Mouse (Mus musculus): ENCODE measurements around the gene Adgrf3. TPM values are rescaled to one million over a fixed set of nuclear protein-coding genes. Genes with fewer than 3 reads are reported as not detected.

The Adgrf3 gene
- not detected in 2 replicates for polyA plus RNA-seq (2015; fragmentation: Nextera tagmentation; extraction: Ambion mirVana)

DNA sequence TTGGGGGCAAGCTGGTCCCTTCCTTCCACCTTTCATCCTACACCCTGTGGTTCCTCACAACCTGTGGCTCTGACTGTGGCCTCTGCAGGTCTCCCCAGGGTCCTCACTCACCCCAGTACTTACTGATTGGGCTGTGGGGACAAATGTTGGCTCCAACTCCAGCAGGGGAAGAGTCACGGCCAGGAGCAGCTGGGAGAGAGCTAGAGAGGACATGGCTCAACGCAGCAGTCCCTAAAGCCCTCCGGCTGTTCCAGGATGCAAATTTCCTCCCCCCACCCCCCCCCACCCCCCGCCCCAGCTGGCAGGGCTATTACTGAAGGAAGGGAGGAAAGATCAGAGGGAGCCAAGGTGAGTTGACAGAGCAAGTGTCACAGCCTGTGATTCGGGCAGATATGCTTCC lies at the start of gene Adgrf3:
Gene Adgrf3, minus strand, starts transcription at position 230 of the 400 bp plus-strand sequence.
- H3K9ac ChIP-seq, result no peak within 1 kb of the TSS
- 0 out of 2 replicates have a peak, but pooled peaks cover 5% of the 10 kb centered on the region for H3K4me1 ChIP-seq (replicated peaks)
- H3K9me3 ChIP-seq, result no peaks in the 10 kb centered on the region
- H3K4me3 ChIP-seq, result no peak within 1 kb of the TSS
- H3K36me3 ChIP-seq, result no peaks in the 10 kb centered on the region
- 24% methylated on average over 5 of the region's 5 CpGs for WGBS
- ATAC-seq (ENCODE audit: low FRiP score, low read depth), result no peak
- no peak within 1 kb of the TSS for H3K27ac ChIP-seq (replicated peaks)
- H3K27me3 ChIP-seq, result no peaks in the 10 kb centered on the region
- H3K4me2 ChIP-seq, result no peak within 1 kb of the TSS

- 100% methylated on average over 1 of the region's 1 CpGs for WGBS
Measured at GRCm38 (mm10) chr5:30247666-30248065, 42.1 kb upstream of the Adgrf3 start.

DNA sequence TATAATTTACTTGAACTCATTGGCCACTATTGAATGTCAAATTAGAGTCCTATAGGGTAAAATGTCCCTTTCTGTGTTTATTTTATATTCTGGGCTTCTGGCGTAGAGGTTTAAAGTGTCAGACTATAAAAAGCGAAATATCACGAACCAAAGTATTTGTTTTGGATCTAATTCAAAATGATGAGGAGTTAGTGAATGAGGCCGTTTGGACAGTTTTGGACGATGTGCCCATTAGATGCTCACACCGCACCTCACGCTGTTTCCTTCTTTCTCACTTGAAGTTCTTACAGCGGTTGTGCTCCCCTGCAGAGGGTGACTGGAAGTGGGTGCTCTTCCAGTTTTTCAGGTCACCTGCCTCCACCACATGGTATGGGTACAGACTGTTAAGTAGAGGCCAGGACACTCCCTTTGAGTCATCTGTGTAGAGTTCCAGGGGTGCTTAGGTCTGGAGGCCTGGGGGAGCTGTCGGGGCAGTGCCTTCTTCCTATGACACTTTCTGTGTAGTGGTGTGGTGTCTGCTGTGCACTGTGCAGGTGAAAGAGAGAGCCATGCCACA lies 40.4 kb upstream of the Adgrf3 start:
- H3K9me3 ChIP-seq, result no peaks in the 10 kb centered on the region
- no peak overlapping the region for H3K4me2 ChIP-seq
- no peaks in the 10 kb centered on the region for H3K27me3 ChIP-seq
- no peak overlapping the region for H3K9ac ChIP-seq
- H3K4me1 ChIP-seq (replicated peaks), result 0 out of 2 replicates have a peak, but pooled peaks cover 6% of the 10 kb centered on the region
- WGBS, result 86% methylated on average over 9 of the region's 9 CpGs
- H3K4me3 ChIP-seq, result no peak overlapping the region
- no peak overlapping the region for H3K27ac ChIP-seq (replicated peaks)
- ATAC-seq (ENCODE audit: low FRiP score, low read depth), result no peak
- peaks cover 10% of the 10 kb centered on the region for H3K36me3 ChIP-seq

More at GRCm38 (mm10) chr5:30247666-30248065, 42.1 kb upstream of the Adgrf3 start:
- H3K4me2 ChIP-seq, result no peak overlapping the region
- no peak for ATAC-seq (ENCODE audit: low FRiP score, low read depth)
- H3K27me3 ChIP-seq, result no peaks in the 10 kb centered on the region
- H3K36me3 ChIP-seq, result peaks cover 16% of the 10 kb centered on the region
- H3K4me3 ChIP-seq, result no peak overlapping the region
- 0 out of 2 replicates have a peak, but pooled peaks cover 6% of the 10 kb centered on the region for H3K4me1 ChIP-seq (replicated peaks)
- no peak overlapping the region for H3K27ac ChIP-seq (replicated peaks)
- no peak overlapping the region for H3K9ac ChIP-seq
- no peaks in the 10 kb centered on the region for H3K9me3 ChIP-seq

DNA sequence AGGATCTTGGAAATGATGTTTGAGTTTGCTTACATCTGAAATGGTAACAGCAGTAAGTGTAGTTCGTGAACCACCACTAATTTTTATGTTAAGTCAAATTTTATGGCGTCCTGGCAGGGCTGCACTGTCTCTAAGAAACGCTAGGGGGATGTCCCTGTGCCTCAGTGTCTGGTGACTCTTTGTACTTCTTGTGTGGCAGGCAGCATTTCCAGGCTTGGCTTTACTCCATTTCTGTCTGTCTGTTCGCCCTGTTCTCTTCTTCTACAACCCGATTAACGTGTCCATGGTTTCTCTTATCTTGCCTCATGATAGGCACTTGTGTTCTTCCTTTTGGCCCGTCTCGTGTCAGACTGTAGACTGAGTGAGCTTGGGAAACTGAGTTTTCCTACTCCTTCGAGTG lies 38.2 kb upstream of the Adgrf3 start:
- 0 out of 2 replicates have a peak, but pooled peaks cover 6% of the 10 kb centered on the region for H3K4me1 ChIP-seq (replicated peaks)
- H3K27me3 ChIP-seq, result no peaks in the 10 kb centered on the region
- no peak overlapping the region for H3K27ac ChIP-seq (replicated peaks)
- 65% methylated on average over 9 of the region's 9 CpGs for WGBS
- H3K36me3 ChIP-seq, result no peaks in the 10 kb centered on the region; the same call in 1 of the 2 replicates
- no peak for ATAC-seq (ENCODE audit: low FRiP score, low read depth)
- no peak overlapping the region for H3K4me2 ChIP-seq
- no peaks in the 10 kb centered on the region for H3K9me3 ChIP-seq
- H3K4me3 ChIP-seq, result no peak overlapping the region
- no peak overlapping the region for H3K9ac ChIP-seq

- no peak overlapping the region for H3K4me2 ChIP-seq
- WGBS, result 54% methylated on average over 1 of the region's 1 CpGs
Measured at GRCm38 (mm10) chr5:30242410-30242809, 36.9 kb upstream of the Adgrf3 start.

GRCm38 (mm10) chr5:30240552-30240951 lies 35.0 kb upstream of the Adgrf3 start:
- no peaks in the 10 kb centered on the region for H3K27me3 ChIP-seq
- no peak overlapping the region for H3K4me3 ChIP-seq
- H3K4me1 ChIP-seq (replicated peaks), result 0 out of 2 replicates have a peak, but pooled peaks cover 6% of the 10 kb centered on the region
- H3K9ac ChIP-seq, result no peak overlapping the region
- no peaks in the 10 kb centered on the region for H3K36me3 ChIP-seq
- no peaks in the 10 kb centered on the region for H3K9me3 ChIP-seq
- no peak for ATAC-seq (ENCODE audit: low FRiP score, low read depth)
- no peak overlapping the region for H3K27ac ChIP-seq (replicated peaks)
- no peak overlapping the region for H3K4me2 ChIP-seq
- 92% methylated on average over 7 of the region's 7 CpGs for WGBS

More at GRCm38 (mm10) chr5:30242410-30242809, 36.9 kb upstream of the Adgrf3 start:
- no peak overlapping the region for H3K27ac ChIP-seq (replicated peaks)
- no peaks in the 10 kb centered on the region for H3K36me3 ChIP-seq
- H3K9me3 ChIP-seq, result no peaks in the 10 kb centered on the region
- H3K9ac ChIP-seq, result no peak overlapping the region
- no peak overlapping the region for H3K4me3 ChIP-seq
- 0 out of 2 replicates have a peak, but pooled peaks cover 6% of the 10 kb centered on the region for H3K4me1 ChIP-seq (replicated peaks)
- no peak for ATAC-seq (ENCODE audit: low FRiP score, low read depth)
- no peaks in the 10 kb centered on the region for H3K27me3 ChIP-seq

DNA sequence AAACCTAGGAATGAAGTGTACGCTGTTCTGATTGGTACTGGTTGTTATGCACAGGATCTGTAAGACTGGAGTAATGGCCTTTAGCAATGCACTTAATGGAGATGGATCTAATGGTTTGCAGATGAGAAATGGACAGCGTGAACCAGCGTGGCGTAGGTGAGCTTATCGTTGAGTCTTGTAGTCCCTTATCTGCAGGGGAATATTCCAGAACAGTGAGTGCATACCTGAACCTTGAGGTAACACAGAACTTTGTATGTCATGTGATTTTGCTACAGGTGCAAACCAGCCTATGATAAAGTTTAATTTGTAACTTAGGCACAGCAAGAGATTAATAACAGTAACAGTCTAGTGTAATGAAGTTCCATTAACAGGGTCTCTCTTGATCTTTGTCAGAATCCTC lies 33.0 kb upstream of the Adgrf3 start:
- H3K4me2 ChIP-seq, result no peak overlapping the region
- H3K27me3 ChIP-seq, result no peaks in the 10 kb centered on the region
- no peak overlapping the region for H3K4me3 ChIP-seq
- no peak overlapping the region for H3K27ac ChIP-seq (replicated peaks)
- 98% methylated on average over 5 of the region's 5 CpGs for WGBS
- H3K9ac ChIP-seq, result no peak overlapping the region
- no peaks in the 10 kb centered on the region for H3K9me3 ChIP-seq
- no peak for ATAC-seq (ENCODE audit: low FRiP score, low read depth)
- no peaks in the 10 kb centered on the region for H3K36me3 ChIP-seq
- peaks cover 19% of the 10 kb centered on the region for H3K4me1 ChIP-seq (replicated peaks)

GRCm38 (mm10) chr5:30235641-30236126 lies 30.2 kb upstream of the Adgrf3 start:
- WGBS, result 95% methylated on average over 2 of the region's 2 CpGs
- ATAC-seq (ENCODE audit: low FRiP score, low read depth), result no peak

DNA sequence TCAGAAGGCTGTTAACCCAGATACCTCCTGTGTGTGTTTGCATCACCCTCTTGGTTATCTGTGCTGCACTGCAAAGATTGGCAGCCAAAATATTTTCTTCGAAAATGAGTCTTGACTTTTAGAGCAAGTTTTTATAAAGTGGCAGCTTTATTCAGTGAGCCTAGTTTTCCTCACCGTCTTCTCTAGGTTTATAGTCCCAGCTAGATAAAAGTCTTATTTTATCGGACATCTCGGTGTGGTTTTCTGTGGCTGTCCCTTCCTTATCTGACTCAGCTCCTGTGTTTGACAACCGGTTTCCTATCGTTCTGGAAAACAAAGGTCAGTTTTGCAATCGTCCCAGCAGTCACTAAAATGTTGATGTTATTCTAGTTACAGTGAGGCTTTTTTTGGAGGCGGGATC lies 28.5 kb upstream of the Adgrf3 start:
- peak overlapping the region; percentile 80 for H3K4me3 ChIP-seq
- no peak for ATAC-seq (ENCODE audit: low FRiP score, low read depth)

More at GRCm38 (mm10) chr5:30235641-30236126, 30.2 kb upstream of the Adgrf3 start:
- H3K36me3 ChIP-seq, result no peaks in the 10 kb centered on the region
- H3K4me1 ChIP-seq (replicated peaks), result peaks cover 30% of the 10 kb centered on the region
- H3K4me2 ChIP-seq, result no peak overlapping the region
- H3K4me3 ChIP-seq, result no peak overlapping the region
- no peaks in the 10 kb centered on the region for H3K9me3 ChIP-seq
- no peaks in the 10 kb centered on the region for H3K27me3 ChIP-seq
- no peak overlapping the region for H3K27ac ChIP-seq (replicated peaks)
- no peak overlapping the region for H3K9ac ChIP-seq

GRCm38 (mm10) chr5:30233042-30233441 lies 27.5 kb upstream of the Adgrf3 start:
- H3K9ac ChIP-seq, result peak overlapping the region; percentile 79
- H3K4me3 ChIP-seq, result peak overlapping the region; percentile 80
- H3K4me2 ChIP-seq, result peak overlapping the region; percentile 87
- ATAC-seq (ENCODE audit: low FRiP score, low read depth), result no peak
- WGBS, result 3% methylated on average over 15 of the region's 15 CpGs
- H3K27ac ChIP-seq (replicated peaks), result peak overlapping the region; percentile 92
- no peaks in the 10 kb centered on the region for H3K27me3 ChIP-seq
- peaks cover 30% of the 10 kb centered on the region for H3K4me1 ChIP-seq (replicated peaks)
- H3K9me3 ChIP-seq, result no peaks in the 10 kb centered on the region
- H3K36me3 ChIP-seq, result no peaks in the 10 kb centered on the region

More for the DNA sequence above, 28.5 kb upstream of the Adgrf3 start:
- Histone ChIP-seq H3K9ac (peak overlapping the region; percentile 79; the same call in 1 of the 2 replicates), H3K27me3 (no peaks in the 10 kb centered on the region), H3K4me1 (replicated peaks) (peaks cover 30% of the 10 kb centered on the region), H3K36me3 (no peaks in the 10 kb centered on the region), H3K27ac (replicated peaks) (no peak overlapping the region), H3K9me3 (no peaks in the 10 kb centered on the region), H3K4me2 (peak overlapping the region; percentile 87)
- WGBS, result 58% methylated on average over 8 of the region's 8 CpGs

- Histone ChIP-seq H3K9ac (peak within 1 kb of the TSS; percentile 79), H3K4me1 (replicated peaks) (peaks cover 30% of the 10 kb centered on the region), H3K4me3 (peak within 1 kb of the TSS; percentile 80), H3K9me3 (no peaks in the 10 kb centered on the region), H3K27me3 (no peaks in the 10 kb centered on the region), H3K36me3 (no peaks in the 10 kb centered on the region), H3K27ac (replicated peaks) (peak within 1 kb of the TSS; percentile 92), H3K4me2 (peak within 1 kb of the TSS; percentile 87)
- peak; percentile 100 for ATAC-seq (ENCODE audit: low FRiP score, low read depth)
- WGBS, result 3% methylated on average over 71 of the region's 71 CpGs
Measured at GRCm38 (mm10) chr5:30232271-30232971, 26.9 kb upstream of the Adgrf3 start, which contains the start of gene Selenoi. Gene Selenoi, plus strand, starts transcription at chr5:30232581.

GRCm38 (mm10) chr5:30231891-30232270 lies 26.4 kb upstream of the Adgrf3 start:
- Histone ChIP-seq H3K27me3 (no peaks in the 10 kb centered on the region), H3K9me3 (no peaks in the 10 kb centered on the region), H3K4me2 (peak overlapping the region; percentile 87), H3K4me1 (replicated peaks) (peaks cover 30% of the 10 kb centered on the region), H3K36me3 (no peaks in the 10 kb centered on the region), H3K9ac (peak overlapping the region; percentile 70), H3K4me3 (peak overlapping the region; percentile 80), H3K27ac (replicated peaks) (peak overlapping the region; percentile 86)
- 41% methylated on average over 16 of the region's 16 CpGs for WGBS
- ATAC-seq (ENCODE audit: low FRiP score, low read depth), result no peak

Data from hindbrain, embryonic 15.5 days (tissue).